10 mouse cellular contexts compared by ENCODE assay signal in genomic region chr11:115807971-115808370, GRCm38 (mm10). TPM values are rescaled to one million over a fixed set of nuclear protein-coding genes. Genes with fewer than 3 reads are reported as not detected.
DNase-seq lines count a peak whose midpoint lies in the region; ATAC-seq and TF ChIP-seq lines count a peak whose summit lies in the region.
"Had no signal": no experiment of that assay in that cellular context is flagged by ENCODE, and none has a peak within 500 bp of the region (broad histone marks: within the 10 kb centered on the region; RNA-seq: fewer than 3 reads in every experiment).

No protein-coding gene starts in this region.

- ATAC-seq in heart, embryonic 12.5 days (ENCODE audit: insufficient number of reproducible peaks, low FRiP score), result no peak
- no peak for ATAC-seq in forebrain, postnatal 0 days
- ATAC-seq in limb, embryonic 15.5 days (ENCODE audit: insufficient number of reproducible peaks, low FRiP score, low TSS enrichment, low read depth), result no peak

- H3K4me3 ChIP-seq in heart, embryonic 12.5 days, result no peak overlapping the region
- H3K4me3 ChIP-seq in forebrain, postnatal 0 days (ENCODE audit: low read depth, low read length), result no peak overlapping the region
- no peak overlapping the region for H3K4me3 ChIP-seq in limb, embryonic 15.5 days

- DNase-seq in heart, adult 18-20 months, result no peak
- DNase-seq in ZHBTc4 (ENCODE audit: low read depth, low spot score), result peak; percentile 56
- no peak for DNase-seq in forebrain, postnatal 0 days
- DNase-seq in embryo, embryonic 10 days (ENCODE audit: low spot score), result no peak
- no peak for DNase-seq in right cerebral cortex, adult 2 months (ENCODE audit: low spot score in 2 of 2)
- no peak for DNase-seq in cerebellum, adult 8-10 months
- DNase-seq: lung, adult 2 months; right cerebral cortex, postnatal 25 days had no signal

- WGBS in heart, embryonic 12.5 days, result 83% methylated on average over 11 of the region's 11 CpGs
- WGBS in forebrain, postnatal 0 days, result 31% methylated on average over 11 of the region's 11 CpGs
- WGBS in limb, embryonic 15.5 days, result 66% methylated on average over 11 of the region's 11 CpGs

- H3K4me1 ChIP-seq in heart, embryonic 12.5 days (replicated peaks), result peaks cover 64% of the 10 kb centered on the region
- H3K4me1 ChIP-seq in forebrain, postnatal 0 days (ENCODE audit: insufficient read depth), result 0 out of 2 replicates have a peak, but pooled peaks cover 8% of the 10 kb centered on the region
- H3K4me1 ChIP-seq in limb, embryonic 15.5 days, result peaks cover 69% of the 10 kb centered on the region

- H3K36me3 ChIP-seq in heart, embryonic 12.5 days, result peaks cover 68% of the 10 kb centered on the region
- peaks cover 11% of the 10 kb centered on the region; the same call in 1 of the 2 replicates for H3K36me3 ChIP-seq in forebrain, postnatal 0 days (ENCODE audit: insufficient read depth)
- H3K36me3 ChIP-seq in limb, embryonic 15.5 days, result peaks cover 59% of the 10 kb centered on the region

- H3K27ac ChIP-seq in heart, embryonic 12.5 days (ENCODE audit: poor library complexity, severe bottlenecking), result peak overlapping the region; percentile 94
- H3K27ac ChIP-seq in forebrain, postnatal 0 days (ENCODE audit: low read depth, low read length), result 0 out of 2 replicates have a peak overlapping the region, but pooled peaks have one; percentile 5
- peak overlapping the region; percentile 88 for H3K27ac ChIP-seq in limb, embryonic 15.5 days

- no peak for TF ChIP-seq CTCF in forebrain, postnatal 0 days (IDR thresholded peaks at IDR 0.05; ENCODE audit: low read depth)

- no peaks in the 10 kb centered on the region for H3K9me3 ChIP-seq in heart, embryonic 12.5 days (replicated peaks)
- no peaks in the 10 kb centered on the region for H3K9me3 ChIP-seq in forebrain, postnatal 0 days (ENCODE audit: low read length)
- no peaks in the 10 kb centered on the region for H3K9me3 ChIP-seq in limb, embryonic 15.5 days

- no peaks in the 10 kb centered on the region for H3K27me3 ChIP-seq in heart, embryonic 12.5 days (replicated peaks)
- H3K27me3 ChIP-seq in forebrain, postnatal 0 days (ENCODE audit: insufficient read depth, low read length), result no peaks in the 10 kb centered on the region
- no peaks in the 10 kb centered on the region for H3K27me3 ChIP-seq in limb, embryonic 15.5 days

- H3K4me2 ChIP-seq in heart, embryonic 12.5 days, result peak overlapping the region; percentile 86; the same call in 1 of the 2 replicates
- no peak overlapping the region for H3K4me2 ChIP-seq in forebrain, postnatal 0 days (ENCODE audit: low read depth)
- peak overlapping the region; percentile 32; the same call in 1 of the 2 replicates for H3K4me2 ChIP-seq in limb, embryonic 15.5 days

- H3K9ac ChIP-seq in heart, embryonic 12.5 days, result peak overlapping the region; percentile 44; the same call in 1 of the 2 replicates
- H3K9ac ChIP-seq in forebrain, postnatal 0 days, result no peak overlapping the region
- no peak overlapping the region for H3K9ac ChIP-seq in limb, embryonic 15.5 days

RNA-seq across cellular contexts. Expression of gene Caskin2, which starts 5.5 kb away (rescaled TPM):
- 23.5 and 25.3 TPM in 2 replicates for polyA plus RNA-seq in heart, embryonic 12.5 days (2016; fragmentation: Nextera tagmentation; extraction: Ambion mirVana)
- total RNA-seq in heart, adult 18-20 months (2021), result 10 to 100 TPM; 39.2 to 42.9 TPM
- total RNA-seq in forebrain, postnatal 0 days (2014; rRNA removed), result 14.5 and 14.7 TPM in 2 replicates
- 4.5 and 6.1 TPM in 2 replicates for polyA plus RNA-seq in forebrain, postnatal 0 days (2015; fragmentation: Nextera tagmentation; extraction: Ambion mirVana)
- 16.5 and 17.9 TPM in 2 replicates for polyA plus RNA-seq in limb, embryonic 15.5 days (2015; fragmentation: Nextera tagmentation; extraction: Ambion mirVana)

RNA-seq across cellular contexts. Expression of gene Tsen54, which starts 6.6 kb away (rescaled TPM):
- 23.0 and 29.2 TPM in 2 replicates for polyA plus RNA-seq in heart, embryonic 12.5 days (2016; fragmentation: Nextera tagmentation; extraction: Ambion mirVana)
- total RNA-seq in heart, adult 18-20 months (2021), result 1 to 10 TPM; 7.1 to 8.5 TPM
- total RNA-seq in forebrain, postnatal 0 days (2014; rRNA removed), result 23.5 and 25.5 TPM in 2 replicates
- 16.8 and 18.1 TPM in 2 replicates for polyA plus RNA-seq in forebrain, postnatal 0 days (2015; fragmentation: Nextera tagmentation; extraction: Ambion mirVana)
- 29.5 and 31.3 TPM in 2 replicates for polyA plus RNA-seq in limb, embryonic 15.5 days (2015; fragmentation: Nextera tagmentation; extraction: Ambion mirVana)

RNA-seq across cellular contexts. Expression of gene Llgl2, which starts 15.9 kb away (rescaled TPM):
- polyA plus RNA-seq in heart, embryonic 12.5 days (2016; fragmentation: Nextera tagmentation; extraction: Ambion mirVana), result 22.5 and 25.8 TPM in 2 replicates
- 10 to 100 TPM; 17.5 to 18.2 TPM for total RNA-seq in heart, adult 18-20 months (2021)
- total RNA-seq in forebrain, postnatal 0 days (2014; rRNA removed), result 2.7 and 4.0 TPM in 2 replicates
- 0.72 and 1.1 TPM in 2 replicates for polyA plus RNA-seq in forebrain, postnatal 0 days (2015; fragmentation: Nextera tagmentation; extraction: Ambion mirVana)
- 22.4 and 23.1 TPM in 2 replicates for polyA plus RNA-seq in limb, embryonic 15.5 days (2015; fragmentation: Nextera tagmentation; extraction: Ambion mirVana)

RNA-seq across cellular contexts. Expression of gene Tmem94, which starts 42.7 kb away (rescaled TPM):
- polyA plus RNA-seq in heart, embryonic 12.5 days (2016; fragmentation: Nextera tagmentation; extraction: Ambion mirVana), result 52.4 and 52.5 TPM in 2 replicates
- total RNA-seq in heart, adult 18-20 months (2021), result 100 to 1,000 TPM in 1 of 2 experiments, 10 to 100 TPM in 1; 96.6 to 104 TPM
- total RNA-seq in forebrain, postnatal 0 days (2014; rRNA removed), result 16.7 and 19.3 TPM in 2 replicates
- polyA plus RNA-seq in forebrain, postnatal 0 days (2015; fragmentation: Nextera tagmentation; extraction: Ambion mirVana), result 12.1 and 14.9 TPM in 2 replicates
- polyA plus RNA-seq in limb, embryonic 15.5 days (2015; fragmentation: Nextera tagmentation; extraction: Ambion mirVana), result 23.6 and 28.1 TPM in 2 replicates

RNA-seq across cellular contexts. Expression of gene Myo15b, which starts 50.2 kb away (rescaled TPM):
- polyA plus RNA-seq in heart, embryonic 12.5 days (2016; fragmentation: Nextera tagmentation; extraction: Ambion mirVana), result 0.17 and 0.37 TPM in 2 replicates
- not detected for total RNA-seq in heart, adult 18-20 months (2021)
- total RNA-seq in forebrain, postnatal 0 days (2014; rRNA removed), result not detected in 2 replicates
- 0.01 TPM in 1 of 2 replicates, not detected in the other for polyA plus RNA-seq in forebrain, postnatal 0 days (2015; fragmentation: Nextera tagmentation; extraction: Ambion mirVana)
- 0.47 TPM in 2 replicates for polyA plus RNA-seq in limb, embryonic 15.5 days (2015; fragmentation: Nextera tagmentation; extraction: Ambion mirVana)

Comparison
In these comparisons a context has a peak if more than half of its experiments do, and no peak if none do; other contexts are left out.
1. H3K27ac ChIP-seq: peak in every context shown above with its lines; median percentile 94 in heart, embryonic 12.5 days; 88 in limb, embryonic 15.5 days; 5 in forebrain, postnatal 0 days.
2. RNA of gene Llgl2, which starts 15.9 kb away (polyA plus RNA-seq): 22.5 to 25.8 TPM in heart, embryonic 12.5 days and 22.4 to 23.1 TPM in limb, embryonic 15.5 days; 0.72 to 1.1 TPM in forebrain, postnatal 0 days; every median in the first group is over 10 times any median in the second.